Mouse (Mus musculus): ENCODE data around the gene Slc25a33. TPM values are rescaled to one million over a fixed set of nuclear protein-coding genes. Genes with fewer than 3 reads are reported as not detected.
A peak's percentile ranks its signal among the peaks of the same experiment; 100 is the strongest.

Gene Slc25a33
- polyA plus RNA-seq, 1 experiment from 2014 or later, result 14.2 TPM

- Histone ChIP-seq H3K4me2 (replicated peaks; ENCODE audit: low read depth, low read length) (no peak overlapping the region), H3K4me1 (ENCODE audit: insufficient read depth, low read length) (peaks cover 55% of the 10 kb centered on the region), H3K36me3 (ENCODE audit: insufficient read depth, low read length) (peaks cover 7% of the 10 kb centered on the region), H3K9me3 (ENCODE audit: low read length) (no peaks in the 10 kb centered on the region), H3K27ac (ENCODE audit: low read length) (no peak overlapping the region; the same call in 1 of the 2 replicates), H3K9ac (replicated peaks; ENCODE audit: low read length) (peak overlapping the region; percentile 40; the same call in 1 of the 2 replicates), H3K27me3 (ENCODE audit: insufficient read depth, low read length) (no peaks in the 10 kb centered on the region), H3K4me3 (ENCODE audit: low read length) (no peak overlapping the region)
- no peak for ATAC-seq (ENCODE audit: low FRiP score, low TSS enrichment)
- 75% methylated on average over 10 of the region's 10 CpGs for WGBS
Measured at GRCm38 (mm10) chr4:149734730-149735475, 39.2 kb downstream of the Slc25a33 start.

GRCm38 (mm10) chr4:149734246-149734645 lies 39.8 kb downstream of the Slc25a33 start:
- H3K4me1 ChIP-seq (ENCODE audit: insufficient read depth, low read length), result peaks cover 55% of the 10 kb centered on the region

GRCm38 (mm10) chr4:149733748-149734147 lies 40.3 kb downstream of the Slc25a33 start:
- 28% methylated on average over 6 of the region's 6 CpGs for WGBS
- no peak overlapping the region for H3K4me3 ChIP-seq (ENCODE audit: low read length)
- peaks cover 55% of the 10 kb centered on the region for H3K4me1 ChIP-seq (ENCODE audit: insufficient read depth, low read length)
- 0 out of 2 replicates have a peak overlapping the region, but pooled peaks have one; percentile 36 for H3K9ac ChIP-seq (replicated peaks; ENCODE audit: low read length)
- ATAC-seq (ENCODE audit: low FRiP score, low TSS enrichment), result no peak
- peak overlapping the region; percentile 34 for H3K27ac ChIP-seq (ENCODE audit: low read length)
- peaks cover 18% of the 10 kb centered on the region for H3K36me3 ChIP-seq (ENCODE audit: insufficient read depth, low read length)
- no peaks in the 10 kb centered on the region for H3K9me3 ChIP-seq (ENCODE audit: low read length)
- H3K4me2 ChIP-seq (replicated peaks; ENCODE audit: low read depth, low read length), result 0 out of 2 replicates have a peak overlapping the region, but pooled peaks have one; percentile 10
- H3K27me3 ChIP-seq (ENCODE audit: insufficient read depth, low read length), result no peaks in the 10 kb centered on the region

More at GRCm38 (mm10) chr4:149734246-149734645, 39.8 kb downstream of the Slc25a33 start:
- H3K36me3 ChIP-seq (ENCODE audit: insufficient read depth, low read length), result peaks cover 13% of the 10 kb centered on the region
- H3K4me2 ChIP-seq (replicated peaks; ENCODE audit: low read depth, low read length), result no peak overlapping the region
- no peaks in the 10 kb centered on the region for H3K9me3 ChIP-seq (ENCODE audit: low read length)
- 0 out of 2 replicates have a peak overlapping the region, but pooled peaks have one; percentile 36 for H3K9ac ChIP-seq (replicated peaks; ENCODE audit: low read length)
- 77% methylated on average over 6 of the region's 6 CpGs for WGBS
- no peak for ATAC-seq (ENCODE audit: low FRiP score, low TSS enrichment)
- H3K27me3 ChIP-seq (ENCODE audit: insufficient read depth, low read length), result no peaks in the 10 kb centered on the region
- peak overlapping the region; percentile 34 for H3K27ac ChIP-seq (ENCODE audit: low read length)
- H3K4me3 ChIP-seq (ENCODE audit: low read length), result no peak overlapping the region

- no peak for ATAC-seq (ENCODE audit: low FRiP score, low TSS enrichment)
- Histone ChIP-seq H3K9ac (replicated peaks; ENCODE audit: low read length) (no peak overlapping the region), H3K27ac (ENCODE audit: low read length) (peak overlapping the region; percentile 50), H3K27me3 (ENCODE audit: insufficient read depth, low read length) (no peaks in the 10 kb centered on the region), H3K4me3 (ENCODE audit: low read length) (no peak overlapping the region), H3K9me3 (ENCODE audit: low read length) (no peaks in the 10 kb centered on the region), H3K4me2 (replicated peaks; ENCODE audit: low read depth, low read length) (no peak overlapping the region), H3K4me1 (ENCODE audit: insufficient read depth, low read length) (peaks cover 49% of the 10 kb centered on the region), H3K36me3 (ENCODE audit: insufficient read depth, low read length) (peaks cover 24% of the 10 kb centered on the region)
- WGBS, result 52% methylated on average over 10 of the region's 10 CpGs
Measured at GRCm38 (mm10) chr4:149732800-149733199, 41.3 kb downstream of the Slc25a33 start.

GRCm38 (mm10) chr4:149732313-149732712 lies 41.8 kb downstream of the Slc25a33 start:
- H3K4me3 ChIP-seq (ENCODE audit: low read length), result no peak overlapping the region
- WGBS, result 92% methylated on average over 3 of the region's 3 CpGs
- H3K4me2 ChIP-seq (replicated peaks; ENCODE audit: low read depth, low read length), result no peak overlapping the region
- no peaks in the 10 kb centered on the region for H3K9me3 ChIP-seq (ENCODE audit: low read length)
- peaks cover 49% of the 10 kb centered on the region for H3K4me1 ChIP-seq (ENCODE audit: insufficient read depth, low read length)
- H3K36me3 ChIP-seq (ENCODE audit: insufficient read depth, low read length), result peaks cover 28% of the 10 kb centered on the region
- no peak for ATAC-seq (ENCODE audit: low FRiP score, low TSS enrichment)
- no peak overlapping the region for H3K9ac ChIP-seq (replicated peaks; ENCODE audit: low read length)
- H3K27me3 ChIP-seq (ENCODE audit: insufficient read depth, low read length), result no peaks in the 10 kb centered on the region
- H3K27ac ChIP-seq (ENCODE audit: low read length), result peak overlapping the region; percentile 50; the same call in 1 of the 2 replicates

GRCm38 (mm10) chr4:149730827-149731226 lies 43.2 kb downstream of the Slc25a33 start:
- Histone ChIP-seq H3K9me3 (ENCODE audit: low read length) (no peaks in the 10 kb centered on the region), H3K4me2 (replicated peaks; ENCODE audit: low read depth, low read length) (no peak overlapping the region), H3K36me3 (ENCODE audit: insufficient read depth, low read length) (peaks cover 42% of the 10 kb centered on the region), H3K9ac (replicated peaks; ENCODE audit: low read length) (no peak overlapping the region), H3K4me3 (ENCODE audit: low read length) (no peak overlapping the region), H3K27me3 (ENCODE audit: insufficient read depth, low read length) (no peaks in the 10 kb centered on the region), H3K4me1 (ENCODE audit: insufficient read depth, low read length) (peaks cover 35% of the 10 kb centered on the region), H3K27ac (ENCODE audit: low read length) (0 out of 2 replicates have a peak overlapping the region, but pooled peaks have one; percentile 1)
- whole genome bisulfite sequencing, result 64% methylated on average over 7 of the region's 7 CpGs
- ATAC-seq (ENCODE audit: low FRiP score, low TSS enrichment), result no peak

GRCm38 (mm10) chr4:149728810-149729209 lies 45.3 kb downstream of the Slc25a33 start:
- peaks cover 55% of the 10 kb centered on the region for H3K36me3 ChIP-seq (ENCODE audit: insufficient read depth, low read length)
- peaks cover 15% of the 10 kb centered on the region for H3K4me1 ChIP-seq (ENCODE audit: insufficient read depth, low read length)
- no peak for ATAC-seq (ENCODE audit: low FRiP score, low TSS enrichment)
- H3K9ac ChIP-seq (replicated peaks; ENCODE audit: low read length), result no peak overlapping the region
- H3K4me2 ChIP-seq (replicated peaks; ENCODE audit: low read depth, low read length), result no peak overlapping the region
- no peaks in the 10 kb centered on the region for H3K9me3 ChIP-seq (ENCODE audit: low read length)
- WGBS, result 64% methylated on average over 8 of the region's 8 CpGs
- H3K27me3 ChIP-seq (ENCODE audit: insufficient read depth, low read length), result no peaks in the 10 kb centered on the region
- H3K4me3 ChIP-seq (ENCODE audit: low read length), result no peak overlapping the region
- no peak overlapping the region for H3K27ac ChIP-seq (ENCODE audit: low read length)

GRCm38 (mm10) chr4:149727636-149728035 lies 46.4 kb downstream of the Slc25a33 start:
- H3K27me3 ChIP-seq (ENCODE audit: insufficient read depth, low read length), result no peaks in the 10 kb centered on the region
- no peak overlapping the region for H3K27ac ChIP-seq (ENCODE audit: low read length)
- peaks cover 3% of the 10 kb centered on the region for H3K4me1 ChIP-seq (ENCODE audit: insufficient read depth, low read length)
- H3K4me2 ChIP-seq (replicated peaks; ENCODE audit: low read depth, low read length), result no peak overlapping the region
- no peaks in the 10 kb centered on the region for H3K9me3 ChIP-seq (ENCODE audit: low read length)
- peaks cover 60% of the 10 kb centered on the region for H3K36me3 ChIP-seq (ENCODE audit: insufficient read depth, low read length)
- H3K9ac ChIP-seq (replicated peaks; ENCODE audit: low read length), result no peak overlapping the region
- H3K4me3 ChIP-seq (ENCODE audit: low read length), result no peak overlapping the region
- ATAC-seq (ENCODE audit: low FRiP score, low TSS enrichment), result no peak
- WGBS, result 94% methylated on average over 5 of the region's 5 CpGs

- H3K36me3 ChIP-seq (ENCODE audit: insufficient read depth, low read length), result peaks cover 60% of the 10 kb centered on the region
Measured at GRCm38 (mm10) chr4:149725661-149726350, 48.3 kb downstream of the Slc25a33 start.

More at GRCm38 (mm10) chr4:149725661-149726350, 48.3 kb downstream of the Slc25a33 start:
- Histone ChIP-seq H3K4me2 (replicated peaks; ENCODE audit: low read depth, low read length) (no peak overlapping the region), H3K27me3 (ENCODE audit: insufficient read depth, low read length) (no peaks in the 10 kb centered on the region), H3K9ac (replicated peaks; ENCODE audit: low read length) (no peak overlapping the region), H3K4me1 (ENCODE audit: insufficient read depth, low read length) (no peaks in the 10 kb centered on the region), H3K9me3 (ENCODE audit: low read length) (no peaks in the 10 kb centered on the region), H3K4me3 (ENCODE audit: low read length) (no peak overlapping the region), H3K27ac (ENCODE audit: low read length) (no peak overlapping the region)
- ATAC-seq (ENCODE audit: low FRiP score, low TSS enrichment), result no peak
- 72% methylated on average over 15 of the region's 15 CpGs for WGBS

Measured in kidney, embryonic 16.5 days (tissue).